Mouse (Mus musculus) ES-Bruce4 (cell line): ENCODE results near the gene Zp2. TPM values are rescaled to one million over a fixed set of nuclear protein-coding genes. Genes with fewer than 3 reads are reported as not detected.
A peak's percentile ranks its signal among the peaks of the same experiment; 100 is the strongest.

Experiments used
- H3K27ac ChIP-seq: 2 replicates; pipeline ENCODE4 v1.5.1; 2012; ENCODE audit warnings: low read length, inconsistent platforms; ENCODE audit not compliant: insufficient read depth
- H3K27me3 ChIP-seq: 2 replicates; pipeline ENCODE4 v1.6.1; 2012; ENCODE audit warnings: mild to moderate bottlenecking, low read length, inconsistent platforms; ENCODE audit not compliant: control insufficient read depth, poor library complexity, insufficient read depth, severe bottlenecking
- H3K36me3 ChIP-seq: 2 replicates; pipeline ENCODE4 v1.6.1; 2012; ENCODE audit warnings: inconsistent platforms, mild to moderate bottlenecking, low read length, moderate library complexity; ENCODE audit not compliant: control insufficient read depth, poor library complexity, insufficient read depth, severe bottlenecking
- H3K4me1 ChIP-seq: one replicate; pipeline ENCODE4 v1.8.1; 2011; ENCODE audit warnings: low read length; ENCODE audit not compliant: control insufficient read depth, insufficient read depth
- H3K4me3 ChIP-seq: 2 replicates; pipeline ENCODE4 v1.5.1; 2011; ENCODE audit warnings: low read depth, mild to moderate bottlenecking, low read length
- H3K9ac ChIP-seq: 2 replicates; pipeline ENCODE4 v1.6.1; 2012; ENCODE audit warnings: low read depth, mild to moderate bottlenecking, inconsistent platforms; ENCODE audit not compliant: poor library complexity, severe bottlenecking
- H3K9me3 ChIP-seq: replicated peaks from 2 replicates; pipeline ENCODE4 v1.6.1; 2012; ENCODE audit warnings: mild to moderate bottlenecking, low read length, inconsistent platforms; ENCODE audit not compliant: control insufficient read depth, poor library complexity, insufficient read depth, severe bottlenecking
- CTCF ChIP-seq: IDR thresholded peaks from one replicate; pipeline ENCODE4 v1.8.1; 2011; ENCODE audit warnings: low read depth, low read length
- EP300 ChIP-seq: IDR thresholded peaks from 2 replicates; pipeline ENCODE4 v1.6.1; 2011; ENCODE audit warnings: low read depth, low read length; ENCODE audit not compliant: insufficient read depth
- POLR2A ChIP-seq: IDR thresholded peaks from one replicate; pipeline ENCODE4 v1.8.1; 2011; ENCODE audit warnings: low read length; ENCODE audit not compliant: insufficient read depth
- polyA plus RNA-seq: library from polyadenylated mRNA; stranded (reverse); fragments of >200 nt; gene quantifications from 2 replicates; pipeline ENCODE4 v1.2.4, GENCODE M21; 2011; ENCODE audit warnings: low read depth; ENCODE audit not compliant: missing spikeins, insufficient read depth, insufficient read length

Zp2 gene
- polyA plus RNA-seq, 1 experiment = not detected

DNA sequence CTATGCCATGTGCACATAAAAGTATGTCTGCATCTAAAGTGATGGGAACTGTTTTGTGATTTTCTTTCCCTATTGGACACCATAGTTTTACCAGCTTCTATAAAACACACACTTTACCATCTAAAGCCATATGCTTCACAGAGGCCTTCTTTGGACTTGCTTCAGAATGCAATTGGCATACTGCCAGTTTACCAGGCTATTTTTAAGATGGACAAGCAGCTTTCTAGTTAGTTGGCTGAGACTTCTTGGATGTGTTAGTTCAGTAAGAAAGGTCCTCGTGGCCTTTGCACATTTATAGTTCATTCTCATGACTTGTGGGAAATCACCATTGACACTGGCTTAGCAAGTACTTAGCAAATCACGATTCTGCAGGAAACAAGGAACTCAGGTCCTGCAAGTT is 38.7 kb downstream of the Zp2 start:
- no peak overlapping the region for H3K4me3 ChIP-seq
- no peaks in the 10 kb centered on the region; the same call in 1 of the 2 replicates for H3K27me3 ChIP-seq
- H3K9me3 ChIP-seq = no peaks in the 10 kb centered on the region
- H3K27ac ChIP-seq = no peak overlapping the region
- H3K9ac ChIP-seq = no peak overlapping the region
- TF ChIP-seq CTCF (no peak), POLR2A (no peak), EP300 (no peak)
- H3K4me1 ChIP-seq = peaks cover 3% of the 10 kb centered on the region
- no peaks in the 10 kb centered on the region for H3K36me3 ChIP-seq

DNA sequence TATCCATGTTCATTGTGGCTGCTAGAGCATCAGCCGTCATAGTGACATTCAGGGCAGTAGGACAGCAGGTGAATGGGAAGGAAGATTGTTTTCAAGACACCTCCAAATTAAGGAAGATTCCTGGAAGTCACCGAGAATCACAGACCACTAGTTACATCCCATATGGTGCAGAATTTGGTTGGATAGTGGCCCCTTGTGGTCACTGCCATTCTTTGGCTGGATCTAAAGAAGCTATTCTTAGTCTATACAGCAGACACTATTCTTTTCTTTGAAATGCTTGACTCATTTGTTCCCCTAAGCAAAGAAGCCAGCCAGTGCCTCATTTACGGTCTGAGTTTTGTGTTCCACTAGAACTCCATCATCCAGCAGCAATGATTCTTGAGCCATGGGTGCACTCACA is 40.1 kb downstream of the Zp2 start:
- H3K9ac ChIP-seq = no peak overlapping the region
- H3K27me3 ChIP-seq = no peaks in the 10 kb centered on the region
- no peak overlapping the region for H3K4me3 ChIP-seq
- H3K4me1 ChIP-seq = peaks cover 4% of the 10 kb centered on the region
- TF ChIP-seq POLR2A = no peak
- no peak for TF ChIP-seq CTCF
- no peak for TF ChIP-seq EP300
- H3K27ac ChIP-seq = no peak overlapping the region
- H3K9me3 ChIP-seq = no peaks in the 10 kb centered on the region
- no peaks in the 10 kb centered on the region for H3K36me3 ChIP-seq

DNA sequence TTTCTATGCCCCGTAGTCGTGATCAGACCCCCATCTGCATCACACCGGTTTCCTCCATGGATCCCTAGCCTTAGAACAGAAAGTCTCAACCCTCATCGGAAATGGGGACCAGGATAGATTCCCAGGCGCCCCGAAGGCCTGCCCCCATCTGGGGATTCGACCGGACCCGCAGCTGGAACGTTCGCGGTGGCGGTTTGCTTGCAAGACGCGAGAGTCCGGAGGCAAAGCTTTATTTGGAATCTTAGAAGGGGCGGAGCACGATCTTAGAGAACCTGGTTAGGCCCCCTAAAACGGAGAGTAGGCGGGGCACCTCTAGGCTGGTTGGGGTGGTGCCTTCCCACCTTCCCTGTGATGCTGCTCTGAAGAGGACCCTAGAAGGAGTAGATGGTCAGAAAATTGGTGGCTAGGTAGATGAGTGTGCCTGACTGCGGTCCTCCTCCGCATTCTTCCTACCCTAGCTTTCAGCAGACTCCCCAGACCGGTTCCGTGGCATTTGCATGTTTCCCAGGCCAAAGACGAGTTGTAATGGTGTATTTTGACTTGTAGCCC is 42.0 kb downstream of the Zp2 start:
- Histone ChIP-seq H3K27me3 (no peaks in the 10 kb centered on the region), H3K9me3 (no peaks in the 10 kb centered on the region), H3K4me1 (peaks cover 4% of the 10 kb centered on the region), H3K9ac (peak overlapping the region; percentile 23), H3K4me3 (peak overlapping the region; percentile 78), H3K27ac (peak overlapping the region; percentile 19; the same call in 1 of the 2 replicates), H3K36me3 (no peaks in the 10 kb centered on the region)
- no peak for TF ChIP-seq CTCF
- TF ChIP-seq POLR2A = no peak
- no peak for TF ChIP-seq EP300

DNA sequence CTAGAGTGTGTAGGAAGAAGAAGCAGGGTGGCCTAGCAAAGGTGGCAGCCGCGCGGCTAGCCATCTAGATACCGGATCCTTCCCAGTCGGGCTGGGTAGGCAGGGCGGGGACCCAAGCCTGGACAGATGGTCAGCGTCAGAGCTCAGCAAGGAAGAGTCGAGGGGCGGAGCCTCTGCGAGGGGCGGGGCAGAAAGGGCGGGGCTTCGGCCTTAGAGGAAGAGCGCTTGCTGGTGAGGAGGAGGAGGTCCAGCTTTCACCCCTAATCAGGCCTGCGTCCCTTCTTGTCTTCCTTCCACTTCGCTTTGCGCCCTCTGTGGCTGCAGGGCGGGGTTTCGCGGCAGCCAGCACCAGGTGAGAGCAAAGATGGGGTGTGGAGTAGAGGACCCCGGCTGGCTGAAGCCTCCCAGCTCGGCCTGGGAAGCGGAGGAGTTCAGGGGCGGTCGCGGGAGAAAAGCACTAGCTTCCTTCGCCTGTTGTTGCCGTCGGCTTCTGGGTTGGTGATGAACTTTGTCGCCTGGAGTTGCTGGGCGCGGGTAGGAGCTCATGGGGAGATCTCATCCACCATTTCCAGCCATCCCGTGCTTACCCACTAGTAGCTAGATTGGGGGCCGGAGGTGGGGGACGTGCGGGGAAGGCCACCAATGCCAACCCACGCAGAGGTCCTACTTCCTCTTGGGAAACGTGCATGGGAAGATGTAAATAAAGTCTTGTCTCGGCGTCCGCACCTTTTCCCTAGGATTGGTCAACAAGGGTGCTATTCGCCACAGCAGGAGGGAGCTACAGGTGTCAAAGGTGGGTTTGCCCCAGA is 42.7 kb downstream of the Zp2 start, which contains the start of gene Tmem159:
TSS of gene Tmem159 (plus strand) at position 190 of the 809 bp plus-strand sequence.
- Histone ChIP-seq H3K4me3 (peak within 1 kb of the TSS; percentile 78), H3K4me1 (peaks cover 4% of the 10 kb centered on the region), H3K27me3 (no peaks in the 10 kb centered on the region), H3K9ac (peak within 1 kb of the TSS; percentile 23), H3K27ac (no peak within 1 kb of the TSS), H3K36me3 (no peaks in the 10 kb centered on the region), H3K9me3 (no peaks in the 10 kb centered on the region)
- TF ChIP-seq POLR2A = peak; percentile 47
- 0 out of 2 replicates have a peak, but pooled peaks have one; percentile 12 for TF ChIP-seq EP300
- no peak for TF ChIP-seq CTCF

DNA sequence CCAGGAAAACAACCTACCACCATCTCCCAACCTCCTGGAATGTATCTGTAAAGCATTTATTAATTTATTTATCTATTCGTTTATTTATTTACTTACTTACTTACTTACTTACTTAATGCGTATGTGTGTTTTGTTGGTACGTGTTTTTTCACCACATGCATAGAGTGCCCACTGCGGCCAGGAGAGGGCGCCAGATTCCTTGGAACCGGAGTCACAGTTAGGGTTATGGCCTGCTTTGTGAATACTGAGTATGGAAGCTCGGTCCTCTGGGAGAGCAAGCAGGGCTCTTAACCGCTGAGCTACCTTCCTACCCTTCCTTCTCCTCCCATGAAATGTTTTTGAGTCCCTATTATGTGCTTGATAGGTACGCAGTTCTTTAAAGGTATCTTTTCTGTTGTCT is 46.7 kb downstream of the Zp2 start:
- no peak overlapping the region for H3K27ac ChIP-seq
- TF ChIP-seq POLR2A (no peak), CTCF (peak; percentile 95), EP300 (no peak)
- no peaks in the 10 kb centered on the region for H3K36me3 ChIP-seq
- no peak overlapping the region for H3K9ac ChIP-seq
- no peaks in the 10 kb centered on the region for H3K27me3 ChIP-seq
- H3K4me1 ChIP-seq = peaks cover 4% of the 10 kb centered on the region
- H3K9me3 ChIP-seq = no peaks in the 10 kb centered on the region
- no peak overlapping the region for H3K4me3 ChIP-seq

DNA sequence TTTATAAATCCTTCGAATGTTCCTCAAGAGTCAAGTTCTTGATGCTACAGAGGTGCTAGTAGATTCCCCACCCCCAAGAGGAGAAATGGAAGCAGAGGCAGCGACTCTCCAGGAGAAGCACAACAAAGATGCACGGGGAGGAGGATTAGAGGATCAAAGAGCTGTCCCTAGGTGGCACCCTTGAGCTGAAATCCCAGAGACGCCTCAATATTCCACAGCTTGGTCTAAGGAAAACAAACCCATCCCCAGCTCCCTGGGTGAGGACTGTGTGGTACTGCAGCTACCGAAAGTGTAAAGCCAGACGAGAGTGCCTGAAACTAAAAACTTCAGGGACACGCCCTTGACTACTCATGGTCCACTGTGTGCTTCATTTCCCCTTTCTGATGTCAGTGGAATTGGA is 47.2 kb downstream of the Zp2 start:
- no peak overlapping the region for H3K9ac ChIP-seq
- no peak overlapping the region for H3K4me3 ChIP-seq
- no peak overlapping the region for H3K27ac ChIP-seq
- H3K4me1 ChIP-seq = peaks cover 2% of the 10 kb centered on the region
- H3K36me3 ChIP-seq = no peaks in the 10 kb centered on the region
- H3K9me3 ChIP-seq = no peaks in the 10 kb centered on the region
- no peaks in the 10 kb centered on the region for H3K27me3 ChIP-seq
- TF ChIP-seq EP300 (no peak), CTCF (peak; percentile 52)
